Mouse (Mus musculus) olfactory bulb, adult 2 months (tissue): ENCODE data around the gene A430078G23Rik. TPM values are rescaled to one million over a fixed set of nuclear protein-coding genes. Genes with fewer than 3 reads are reported as not detected.
"Not testable (repeated sequence)": the region's sequence is repeated elsewhere in the genome, so short reads cannot be mapped to it uniquely, and the experiment has no call there.

Experiments
- H3K27ac ChIP-seq: fragments of 200-500 bp; 2 replicates; pipeline ENCODE4 v1.5.1; 2012; ENCODE audit warnings: low read depth, low read length; ENCODE audit not compliant: insufficient read depth
- H3K4me1 ChIP-seq: fragments of 200-500 bp; 2 replicates; pipeline ENCODE4 v1.6.1; 2012; ENCODE audit warnings: low read length; ENCODE audit not compliant: control insufficient read depth, insufficient read depth
- H3K4me3 ChIP-seq: fragments of 200-500 bp; 2 replicates; pipeline ENCODE4 v1.5.1; 2012; ENCODE audit warnings: mild to moderate bottlenecking, low read depth, low read length, moderate library complexity; ENCODE audit not compliant: insufficient read depth
- CTCF ChIP-seq: fragments of 200-500 bp; IDR thresholded peaks from 2 replicates; pipeline ENCODE4 v1.5.1; 2012; ENCODE audit warnings: low read depth, mild to moderate bottlenecking, low read length, moderate library complexity; ENCODE audit not compliant: insufficient read depth
- POLR2A ChIP-seq: fragments of 200-500 bp; IDR thresholded peaks from 2 replicates; pipeline ENCODE4 v1.6.1; 2012; ENCODE audit warnings: mild to moderate bottlenecking, low read depth, low read length, moderate library complexity; ENCODE audit not compliant: insufficient read depth
- WGBS: fragments of 180-500 bp; shearing (Covaris S2); methylation state at CpG from one replicate; pipeline ENCODE4 v1.1.7; 2018; 5-methylcytosine and 5-hydroxymethylcytosine counted together
- polyA plus RNA-seq: library from polyadenylated mRNA; stranded (reverse); fragments of >200 nt; gene quantifications from 2 replicates; pipeline ENCODE4 v1.2.4, GENCODE M21; 2012; ENCODE audit warnings: low replicate concordance; ENCODE audit not compliant: missing spikeins, insufficient read depth, insufficient read length

Gene A430078G23Rik
- not detected in 2 replicates for polyA plus RNA-seq

DNA sequence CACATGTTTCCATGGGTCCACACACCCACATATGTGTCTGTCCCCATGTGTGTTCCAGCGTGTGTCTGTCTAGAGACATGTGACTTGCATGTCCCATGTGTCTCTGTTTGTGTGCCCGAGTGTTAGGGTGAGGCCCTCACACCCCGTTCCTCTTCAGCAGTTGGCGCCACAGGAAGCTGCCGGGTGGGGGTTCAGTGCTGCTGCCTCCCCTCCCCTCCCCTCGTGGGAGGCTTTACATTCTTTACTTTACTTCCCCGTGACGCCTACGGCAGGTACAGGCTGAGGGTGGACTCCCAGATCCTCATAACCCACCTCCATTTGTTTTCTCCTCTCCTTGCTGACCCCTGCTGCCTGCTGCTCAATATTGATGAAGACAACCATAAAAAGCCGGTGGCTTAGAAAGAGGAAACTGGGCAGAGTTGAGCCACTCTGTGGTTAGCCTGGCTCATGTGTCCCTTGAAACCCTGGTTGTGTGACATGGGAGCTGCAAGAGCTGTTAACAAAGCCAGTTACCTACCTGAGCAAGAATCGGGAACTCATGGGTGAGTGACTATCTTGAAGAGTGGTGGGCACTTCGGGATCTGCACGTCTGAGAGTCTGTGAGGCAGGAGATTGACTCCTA is at the start of gene A430078G23Rik:
Gene A430078G23Rik (plus strand): TSS at position 227 of the 622 bp plus-strand sequence.
- Histone ChIP-seq H3K27ac (no peak within 1 kb of the TSS), H3K4me1 (0 out of 2 replicates have a peak, but pooled peaks cover 2% of the 10 kb centered on the region), H3K4me3 (no peak within 1 kb of the TSS; the same call in 1 of the 2 replicates)
- no peak for TF ChIP-seq CTCF
- TF ChIP-seq POLR2A = no peak
- WGBS = 79% methylated on average over 13 of the region's 13 CpGs

GRCm38 (mm10) chr8:3308205-3308800 is 44.9 kb upstream of the A430078G23Rik start:
- not testable (repeated sequence) for H3K4me3 ChIP-seq, H3K4me1 ChIP-seq
- WGBS = 89% methylated on average over 13 of the region's 13 CpGs

GRCm38 (mm10) chr8:3309636-3310035 is 43.6 kb upstream of the A430078G23Rik start:
- TF ChIP-seq CTCF (no peak), POLR2A (no peak)
- no peak overlapping the region for H3K27ac ChIP-seq
- WGBS = 88% methylated on average over 11 of the region's 11 CpGs
- no peaks in the 10 kb centered on the region for H3K4me1 ChIP-seq
- no peak overlapping the region for H3K4me3 ChIP-seq

More at GRCm38 (mm10) chr8:3308205-3308800, 44.9 kb upstream of the A430078G23Rik start:
- H3K27ac ChIP-seq = not testable (repeated sequence)

- no peaks in the 10 kb centered on the region for H3K4me1 ChIP-seq
- 73% methylated on average over 4 of the region's 4 CpGs for WGBS
- no peak overlapping the region for H3K4me3 ChIP-seq
- TF ChIP-seq POLR2A (no peak), CTCF (no peak)
- H3K27ac ChIP-seq = no peak overlapping the region
Measured at GRCm38 (mm10) chr8:3311482-3311881, 41.7 kb upstream of the A430078G23Rik start.

GRCm38 (mm10) chr8:3313417-3313816 is 39.8 kb upstream of the A430078G23Rik start:
- not testable (repeated sequence) for H3K4me3 ChIP-seq, H3K4me1 ChIP-seq, H3K27ac ChIP-seq
- 67% methylated on average over 1 of the region's 1 CpGs for WGBS

DNA sequence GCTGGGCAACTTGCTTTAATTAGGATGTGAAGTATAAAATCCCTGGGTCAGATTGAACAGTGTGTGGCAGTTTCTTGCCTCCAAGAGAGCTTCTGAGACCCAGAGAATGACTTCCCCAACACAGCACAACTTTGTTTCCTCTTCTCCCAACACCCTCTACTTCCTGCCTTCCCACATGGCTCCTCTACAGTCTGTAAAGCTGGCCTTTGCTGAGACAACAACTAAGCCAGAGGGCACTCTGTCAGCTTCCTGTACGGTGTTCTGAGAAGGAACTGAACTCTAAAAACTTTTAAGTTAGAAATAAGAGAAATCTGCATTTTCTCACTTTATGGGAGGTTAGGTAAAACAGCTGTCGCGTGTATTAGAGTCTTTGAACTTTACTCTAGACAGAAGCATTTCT is 39.4 kb upstream of the A430078G23Rik start:
- Histone ChIP-seq H3K4me1 (no peaks in the 10 kb centered on the region), H3K27ac (no peak overlapping the region), H3K4me3 (no peak overlapping the region)
- no peak for TF ChIP-seq CTCF
- WGBS = 75% methylated on average over 3 of the region's 3 CpGs

- H3K27ac ChIP-seq = no peak overlapping the region
- no peak overlapping the region for H3K4me3 ChIP-seq
- TF ChIP-seq CTCF (no peak), POLR2A (no peak)
- 83% methylated on average over 2 of the region's 2 CpGs for WGBS
- no peaks in the 10 kb centered on the region for H3K4me1 ChIP-seq
Measured at GRCm38 (mm10) chr8:3314345-3314744, 38.9 kb upstream of the A430078G23Rik start.

- WGBS = 91% methylated on average over 5 of the region's 5 CpGs
Measured at GRCm38 (mm10) chr8:3316585-3316984, 36.6 kb upstream of the A430078G23Rik start.

GRCm38 (mm10) chr8:3319267-3319666 is 33.9 kb upstream of the A430078G23Rik start:
- H3K4me1 ChIP-seq, H3K27ac ChIP-seq, H3K4me3 ChIP-seq: not testable (repeated sequence)
- WGBS = 93% methylated on average over 11 of the region's 11 CpGs

More at GRCm38 (mm10) chr8:3316585-3316984, 36.6 kb upstream of the A430078G23Rik start:
- no peak overlapping the region for H3K27ac ChIP-seq
- H3K4me3 ChIP-seq = no peak overlapping the region
- no peak for TF ChIP-seq CTCF
- no peak for TF ChIP-seq POLR2A
- no peaks in the 10 kb centered on the region for H3K4me1 ChIP-seq

DNA sequence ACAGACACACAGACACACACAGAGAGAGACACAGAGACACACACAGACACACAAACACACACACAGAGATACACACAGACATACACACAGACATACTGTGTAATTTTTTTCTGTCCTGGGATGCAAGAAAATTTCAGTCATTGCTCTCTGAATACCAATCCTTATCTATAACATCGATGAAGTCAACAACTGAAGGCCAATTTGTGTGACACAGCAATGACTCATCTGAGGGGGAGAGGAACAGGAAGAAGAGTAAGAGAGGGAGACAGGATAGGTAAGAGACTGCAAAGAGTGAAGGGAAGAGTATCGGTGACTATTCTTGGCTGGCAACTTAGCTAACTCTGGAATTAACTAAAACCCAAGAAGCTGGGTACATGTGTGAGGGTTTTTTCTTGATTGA is 29.0 kb upstream of the A430078G23Rik start:
- Histone ChIP-seq H3K27ac (no peak overlapping the region), H3K4me3 (no peak overlapping the region), H3K4me1 (no peaks in the 10 kb centered on the region)
- 81% methylated on average over 2 of the region's 2 CpGs for WGBS
- TF ChIP-seq CTCF (no peak), POLR2A (no peak)
